Mouse (Mus musculus): ENCODE results near the gene Capg. TPM values are rescaled to one million over a fixed set of nuclear protein-coding genes. Genes with fewer than 3 reads are reported as not detected.
A peak's percentile ranks its signal among the peaks of the same experiment; 100 is the strongest.

The Capg gene
- total and polyA plus RNA-seq, 2 experiments from 2014 or later, result 7.6 to 8.9 TPM

DNA sequence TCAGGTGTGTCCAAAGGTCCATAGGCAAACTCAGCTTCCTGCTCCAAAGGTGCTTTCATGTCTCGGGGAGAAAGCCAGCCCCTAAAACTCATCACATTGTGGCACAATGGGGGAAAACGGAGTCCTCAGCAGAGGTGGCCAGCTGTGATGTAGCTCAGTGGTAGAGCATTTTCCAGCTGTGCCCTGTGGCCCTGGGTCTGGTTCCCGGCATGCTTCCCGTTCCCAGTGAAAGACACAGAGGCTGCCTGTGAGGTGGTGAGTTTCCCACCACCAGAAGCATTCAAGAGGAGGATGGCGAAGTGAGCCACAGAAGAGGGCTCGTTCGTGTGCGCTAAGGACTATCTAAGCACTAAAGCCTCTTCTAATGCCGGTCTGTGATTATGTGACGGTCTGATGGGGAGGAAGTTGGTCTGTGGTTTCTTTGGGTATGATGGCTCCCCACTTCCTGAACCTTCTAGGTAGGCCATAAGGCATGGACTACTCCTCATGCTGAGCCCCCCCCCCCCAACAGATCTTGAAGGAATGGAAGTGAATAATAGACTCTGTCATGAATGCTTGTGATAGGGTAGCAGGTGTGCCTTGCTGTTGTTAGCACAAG is 6.4 kb downstream of the Capg start:
- Histone ChIP-seq H3K4me2 (ENCODE audit: low read depth) (no peak overlapping the region), H3K27ac (ENCODE audit: low read depth, low read length) (no peak overlapping the region), H3K36me3 (ENCODE audit: insufficient read depth) (no peaks in the 10 kb centered on the region), H3K4me1 (ENCODE audit: insufficient read depth) (peaks cover 8% of the 10 kb centered on the region), H3K4me3 (ENCODE audit: low read depth, low read length) (no peak overlapping the region), H3K9ac (no peak overlapping the region), H3K9me3 (ENCODE audit: low read length) (no peaks in the 10 kb centered on the region), H3K27me3 (ENCODE audit: insufficient read depth, low read length) (no peaks in the 10 kb centered on the region)
- TF ChIP-seq CTCF (IDR thresholded peaks at IDR 0.05; ENCODE audit: low read depth), result no peak
- 88% methylated on average over 10 of the region's 10 CpGs for WGBS
- DNase-seq (no peak), ATAC-seq (no peak)

- Histone ChIP-seq H3K4me3 (ENCODE audit: low read depth, low read length) (peak overlapping the region; percentile 40), H3K36me3 (ENCODE audit: insufficient read depth) (no peaks in the 10 kb centered on the region), H3K27ac (ENCODE audit: low read depth, low read length) (peak overlapping the region; percentile 77), H3K4me1 (ENCODE audit: insufficient read depth) (peaks cover 8% of the 10 kb centered on the region), H3K9me3 (ENCODE audit: low read length) (no peaks in the 10 kb centered on the region), H3K27me3 (ENCODE audit: insufficient read depth, low read length) (no peaks in the 10 kb centered on the region), H3K9ac (peak overlapping the region; percentile 49), H3K4me2 (ENCODE audit: low read depth) (peak overlapping the region; percentile 64)
- DNase-seq (peak; percentile 66), ATAC-seq (peak; percentile 93)
- TF ChIP-seq CTCF (IDR thresholded peaks at IDR 0.05; ENCODE audit: low read depth), result no peak; the same call in 1 of the 2 replicates
- WGBS, result 18% methylated on average over 27 of the region's 27 CpGs
These were observed 8.2 kb downstream of the Capg start for GRCm38 (mm10) chr6:72552171-72553078.

DNA sequence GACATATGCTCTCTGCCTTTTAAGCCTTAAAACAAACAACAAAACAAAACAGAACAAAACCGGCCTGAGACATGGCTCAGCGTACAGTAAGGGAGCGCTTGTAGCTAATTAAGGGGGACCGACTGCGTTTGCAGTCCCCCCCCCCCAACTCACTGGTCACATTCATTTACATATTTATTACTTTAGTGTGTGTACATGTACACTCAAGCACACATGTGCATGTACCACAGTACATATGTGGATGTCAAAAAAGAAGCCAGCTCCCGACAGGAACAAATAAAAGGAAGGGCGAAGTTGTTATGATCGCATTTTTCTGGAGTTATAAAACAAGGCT is 8.9 kb downstream of the Capg start:
- whole genome bisulfite sequencing, result 14% methylated on average over 8 of the region's 8 CpGs
- H3K4me1 ChIP-seq (ENCODE audit: insufficient read depth), result peaks cover 8% of the 10 kb centered on the region
- no peak for ATAC-seq
- peak overlapping the region; percentile 77 for H3K27ac ChIP-seq (ENCODE audit: low read depth, low read length)
- H3K4me2 ChIP-seq (ENCODE audit: low read depth), result peak overlapping the region; percentile 64
- DNase-seq, result no peak
- no peak for TF ChIP-seq CTCF (IDR thresholded peaks at IDR 0.05; ENCODE audit: low read depth)
- H3K9me3 ChIP-seq (ENCODE audit: low read length), result no peaks in the 10 kb centered on the region
- peak overlapping the region; percentile 49 for H3K9ac ChIP-seq
- no peaks in the 10 kb centered on the region for H3K27me3 ChIP-seq (ENCODE audit: insufficient read depth, low read length)
- H3K36me3 ChIP-seq (ENCODE audit: insufficient read depth), result no peaks in the 10 kb centered on the region
- H3K4me3 ChIP-seq (ENCODE audit: low read depth, low read length), result peak overlapping the region; percentile 40

- Histone ChIP-seq H3K9me3 (ENCODE audit: low read length) (no peaks in the 10 kb centered on the region), H3K9ac (no peak overlapping the region), H3K27ac (ENCODE audit: low read depth, low read length) (no peak overlapping the region), H3K4me1 (ENCODE audit: insufficient read depth) (no peaks in the 10 kb centered on the region), H3K4me3 (ENCODE audit: low read depth, low read length) (no peak overlapping the region), H3K36me3 (ENCODE audit: insufficient read depth) (no peaks in the 10 kb centered on the region), H3K4me2 (ENCODE audit: low read depth) (no peak overlapping the region), H3K27me3 (ENCODE audit: insufficient read depth, low read length) (no peaks in the 10 kb centered on the region)
- TF ChIP-seq CTCF (IDR thresholded peaks at IDR 0.05; ENCODE audit: low read depth), result no peak
- DNase-seq (no peak), ATAC-seq (no peak)
- WGBS, result 68% methylated on average over 8 of the region's 8 CpGs
These were observed 16.6 kb downstream of the Capg start for GRCm38 (mm10) chr6:72560801-72561200.

DNA sequence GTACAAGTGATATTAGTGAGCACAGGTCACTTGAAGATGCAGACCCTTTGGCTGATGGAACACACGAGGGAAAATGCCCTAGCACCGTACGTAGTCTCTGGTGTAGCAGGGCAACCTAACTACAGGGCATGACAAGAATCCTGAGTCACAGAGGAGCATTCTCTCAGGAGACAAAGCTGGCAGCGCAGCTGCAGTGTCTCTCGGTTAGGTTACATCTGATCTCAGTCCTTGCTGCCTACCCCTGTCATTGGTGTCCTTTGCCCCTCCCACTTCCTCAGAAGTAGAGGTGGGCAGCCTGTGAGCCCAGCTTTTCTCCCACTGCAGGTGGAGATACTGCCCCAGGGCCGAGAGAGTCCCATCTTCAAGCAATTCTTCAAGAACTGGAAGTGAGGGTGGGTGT is 18.3 kb downstream of the Capg start:
- Histone ChIP-seq H3K36me3 (ENCODE audit: insufficient read depth) (no peaks in the 10 kb centered on the region), H3K27ac (ENCODE audit: low read depth, low read length) (no peak overlapping the region), H3K4me2 (ENCODE audit: low read depth) (no peak overlapping the region), H3K4me3 (ENCODE audit: low read depth, low read length) (no peak overlapping the region), H3K9ac (no peak overlapping the region), H3K9me3 (ENCODE audit: low read length) (no peaks in the 10 kb centered on the region), H3K27me3 (ENCODE audit: insufficient read depth, low read length) (no peaks in the 10 kb centered on the region), H3K4me1 (ENCODE audit: insufficient read depth) (no peaks in the 10 kb centered on the region)
- no peak for DNase-seq
- no peak for ATAC-seq
- 46% methylated on average over 6 of the region's 6 CpGs for WGBS
- no peak for TF ChIP-seq CTCF (IDR thresholded peaks at IDR 0.05; ENCODE audit: low read depth)

DNA sequence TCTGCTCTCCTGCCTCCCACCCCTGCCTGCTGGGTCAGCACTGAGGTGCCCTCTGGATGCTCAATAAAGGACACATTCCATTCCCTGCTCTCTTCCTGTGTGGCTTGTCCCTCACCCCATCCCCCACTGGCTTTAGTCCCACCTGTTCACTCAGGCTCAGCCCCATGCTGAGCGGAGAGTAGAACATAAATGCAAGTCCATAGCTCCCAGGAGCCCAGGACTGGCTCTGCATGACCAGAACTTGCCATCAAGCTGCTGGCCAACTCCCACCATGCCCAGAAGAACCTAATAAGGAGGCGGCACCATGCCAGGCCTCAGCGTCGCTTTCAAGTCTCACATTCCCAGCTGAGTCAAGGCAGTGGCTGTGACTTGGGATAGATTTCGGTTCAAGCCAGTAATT is 18.7 kb downstream of the Capg start:
- Histone ChIP-seq H3K9ac (no peak overlapping the region), H3K9me3 (ENCODE audit: low read length) (no peaks in the 10 kb centered on the region), H3K27me3 (ENCODE audit: insufficient read depth, low read length) (no peaks in the 10 kb centered on the region), H3K4me2 (ENCODE audit: low read depth) (no peak overlapping the region), H3K4me3 (ENCODE audit: low read depth, low read length) (no peak overlapping the region), H3K27ac (ENCODE audit: low read depth, low read length) (no peak overlapping the region), H3K36me3 (ENCODE audit: insufficient read depth) (no peaks in the 10 kb centered on the region; the same call in 1 of the 2 replicates), H3K4me1 (ENCODE audit: insufficient read depth) (no peaks in the 10 kb centered on the region)
- no peak for TF ChIP-seq CTCF (IDR thresholded peaks at IDR 0.05; ENCODE audit: low read depth)
- no peak for ATAC-seq
- DNase-seq, result no peak
- 74% methylated on average over 5 of the region's 5 CpGs for WGBS

DNA sequence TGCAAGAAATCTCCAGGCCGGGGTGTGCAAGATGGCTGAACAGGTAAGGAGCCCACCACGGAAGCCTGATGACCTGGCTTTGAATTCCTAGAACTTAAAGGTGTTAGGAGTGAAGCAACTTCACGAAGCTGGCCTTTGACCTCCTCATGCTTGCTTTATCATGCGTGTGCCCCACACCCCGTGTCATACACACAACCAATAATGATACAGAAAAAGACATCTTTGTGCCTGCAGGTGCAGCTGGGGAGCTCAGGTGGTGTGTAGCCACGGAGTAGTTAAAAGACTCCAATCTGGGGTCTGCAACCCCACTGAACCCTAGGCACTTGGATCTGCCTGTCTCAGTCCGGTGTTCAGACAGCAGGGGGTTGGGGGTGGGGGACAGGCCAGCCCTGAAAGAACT is 21.3 kb downstream of the Capg start:
- DNase-seq, result no peak
- Histone ChIP-seq H3K27me3 (ENCODE audit: insufficient read depth, low read length) (no peaks in the 10 kb centered on the region), H3K4me2 (ENCODE audit: low read depth) (no peak overlapping the region), H3K4me3 (ENCODE audit: low read depth, low read length) (no peak overlapping the region), H3K9ac (0 out of 2 replicates have a peak overlapping the region, but pooled peaks have one; percentile 6), H3K9me3 (ENCODE audit: low read length) (no peaks in the 10 kb centered on the region), H3K4me1 (ENCODE audit: insufficient read depth) (no peaks in the 10 kb centered on the region), H3K27ac (ENCODE audit: low read depth, low read length) (0 out of 2 replicates have a peak overlapping the region, but pooled peaks have one; percentile 54), H3K36me3 (ENCODE audit: insufficient read depth) (no peaks in the 10 kb centered on the region; the same call in 1 of the 2 replicates)
- ATAC-seq, result 0 out of 2 replicates have a peak, but pooled peaks have one; percentile 7
- whole genome bisulfite sequencing, result 73% methylated on average over 7 of the region's 7 CpGs
- TF ChIP-seq CTCF (IDR thresholded peaks at IDR 0.05; ENCODE audit: low read depth), result no peak
